9 mouse cellular contexts compared by ENCODE assay signal in the genomic region with DNA sequence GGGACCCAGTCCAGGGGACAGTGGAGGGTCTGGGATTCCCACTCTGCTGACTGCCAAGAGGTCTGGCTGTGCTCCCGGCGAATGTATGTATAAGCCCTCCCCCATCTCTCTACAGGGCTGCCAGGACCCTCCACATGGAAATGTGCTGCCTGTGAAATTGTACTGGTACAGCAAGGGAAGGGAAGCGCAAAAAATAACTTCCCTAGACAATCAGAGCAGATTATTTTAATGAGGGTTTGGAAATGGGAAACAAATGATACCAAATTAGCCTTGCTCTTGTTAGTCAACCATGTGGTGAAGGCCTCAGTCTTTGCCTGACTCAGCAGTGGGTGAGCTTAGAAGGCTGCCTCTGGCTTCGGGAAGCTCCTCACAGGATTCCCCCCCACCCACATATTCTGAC.
DNase-seq lines count a peak whose midpoint lies in the region; ATAC-seq and TF ChIP-seq lines count a peak whose summit lies in the region.
"Had no signal": no experiment of that assay in that cellular context is flagged by ENCODE, and none has a peak within 500 bp of the region (broad histone marks: within the 10 kb centered on the region; RNA-seq: fewer than 3 reads in every experiment).

No protein-coding gene starts in this region.

- no peaks in the 10 kb centered on the region for H3K9me3 ChIP-seq in forebrain, embryonic 12.5 days
- H3K9me3 ChIP-seq in forebrain, embryonic 10.5 days = no peaks in the 10 kb centered on the region
- no peaks in the 10 kb centered on the region for H3K9me3 ChIP-seq in lung, postnatal 0 days (ENCODE audit: low read length)

- no peaks in the 10 kb centered on the region for H3K27me3 ChIP-seq in forebrain, embryonic 12.5 days
- no peaks in the 10 kb centered on the region for H3K27me3 ChIP-seq in forebrain, embryonic 10.5 days (ENCODE audit: poor library complexity, severe bottlenecking)
- no peaks in the 10 kb centered on the region for H3K27me3 ChIP-seq in lung, postnatal 0 days (replicated peaks; ENCODE audit: insufficient read depth, low read length)

- H3K4me3 ChIP-seq in forebrain, embryonic 12.5 days (replicated peaks) = no peak overlapping the region
- no peak overlapping the region for H3K4me3 ChIP-seq in forebrain, embryonic 10.5 days
- H3K4me3 ChIP-seq in lung, postnatal 0 days (ENCODE audit: low read depth, low read length) = no peak overlapping the region
- H3K4me3 ChIP-seq: myocyte had no signal

- TF ChIP-seq EP300 in lung, postnatal 0 days (IDR thresholded peaks at IDR 0.05) = no peak

- TF ChIP-seq CTCF in lung, postnatal 0 days (IDR thresholded peaks at IDR 0.05) = no peak

- H3K27ac ChIP-seq in forebrain, embryonic 12.5 days = peak overlapping the region; percentile 70
- H3K27ac ChIP-seq in forebrain, embryonic 10.5 days = no peak overlapping the region
- H3K27ac ChIP-seq in lung, postnatal 0 days (ENCODE audit: low read length) = no peak overlapping the region

- no peak for DNase-seq in forebrain, embryonic 10.5 days (ENCODE audit: extremely low spot score, low spot score)
- peak; percentile 19 for DNase-seq in lung, postnatal 0 days (ENCODE audit: low spot score)
- DNase-seq in lung, postnatal 14 days = no peak
- peak; percentile 39 to 70 for DNase-seq in left cerebral cortex, postnatal 10 days (ENCODE audit: extremely low spot score in 1 of 2, low spot score in 2 of 2)
- DNase-seq in right cerebral cortex, postnatal 4 days = peak; percentile 77
- no peak for DNase-seq in ovary, postnatal 14 days (ENCODE audit: low spot score)
- no peak for DNase-seq in thymus, adult 18-20 months

- peak; percentile 63; the same call in 1 of the 2 replicates for ATAC-seq in forebrain, embryonic 12.5 days (ENCODE audit: low FRiP score)
- peak; percentile 41; the same call in 1 of the 2 replicates for ATAC-seq in lung, postnatal 0 days

- peaks cover 39% of the 10 kb centered on the region for H3K4me1 ChIP-seq in forebrain, embryonic 12.5 days
- peaks cover 30% of the 10 kb centered on the region for H3K4me1 ChIP-seq in forebrain, embryonic 10.5 days
- H3K4me1 ChIP-seq in lung, postnatal 0 days (ENCODE audit: insufficient read depth, low read depth, low read length) = no peaks in the 10 kb centered on the region

- intact Hi-C loops in left cerebral cortex, postnatal 10 days (cut with DNase I) = no loop called here

- no peaks in the 10 kb centered on the region for H3K36me3 ChIP-seq in forebrain, embryonic 12.5 days (replicated peaks)
- H3K36me3 ChIP-seq in forebrain, embryonic 10.5 days (replicated peaks) = no peaks in the 10 kb centered on the region
- H3K36me3 ChIP-seq in lung, postnatal 0 days (ENCODE audit: insufficient read depth, low read length) = no peaks in the 10 kb centered on the region

- no peak overlapping the region for H3K4me2 ChIP-seq in forebrain, embryonic 12.5 days
- H3K4me2 ChIP-seq in lung, postnatal 0 days (replicated peaks; ENCODE audit: low read depth, low read length) = no peak overlapping the region

- WGBS in forebrain, embryonic 12.5 days = 36% methylated on average over 4 of the region's 4 CpGs
- 62% methylated on average over 4 of the region's 4 CpGs for WGBS in forebrain, embryonic 10.5 days
- 49% methylated on average over 4 of the region's 4 CpGs for WGBS in lung, postnatal 0 days

- H3K9ac ChIP-seq in forebrain, embryonic 12.5 days = no peak overlapping the region
- no peak overlapping the region for H3K9ac ChIP-seq in lung, postnatal 0 days (replicated peaks; ENCODE audit: low read depth)

Comparison
In these comparisons a context has a peak if more than half of its experiments do, and no peak if none do; other contexts are left out.
1. DNase-seq: peak in lung, postnatal 0 days (single experiment), left cerebral cortex, postnatal 10 days (2 of 2) and right cerebral cortex, postnatal 4 days (single experiment); none in forebrain, embryonic 10.5 days (single experiment), lung, postnatal 14 days (single experiment), ovary, postnatal 14 days (single experiment) and thymus, adult 18-20 months (0 of 2).